Mouse (Mus musculus) thymus, adult 2 months (tissue): ENCODE results near the gene Ddx46.

Experiments
- CTCF ChIP-seq: fragments of 200-500 bp; IDR thresholded peaks from 2 replicates; pipeline ENCODE4 v1.5.1; 2012; ENCODE audit warnings: mild to moderate bottlenecking, control low read depth, low read length, moderate library complexity, borderline replicate concordance; ENCODE audit not compliant: control insufficient read depth, poor library complexity, insufficient read depth; ENCODE audit errors: extremely low read depth
- POLR2A ChIP-seq: fragments of 200-500 bp; IDR thresholded peaks from 2 replicates; pipeline ENCODE4 v1.6.1; 2012; ENCODE audit warnings: mild to moderate bottlenecking, low read length, control low read depth, moderate library complexity; ENCODE audit not compliant: control insufficient read depth, poor library complexity, insufficient read depth; ENCODE audit errors: extremely low read depth

- no peak for TF ChIP-seq POLR2A
- TF ChIP-seq CTCF: no peak
Observed at GRCm38 (mm10) chr13:55607624-55608006, 27.2 kb upstream of the Ddx46 start.
